14 mouse cellular contexts compared by ENCODE assay signal in genomic region chr9:70069961-70070435, GRCm38 (mm10). TPM values are rescaled to one million over a fixed set of nuclear protein-coding genes. Genes with fewer than 3 reads are reported as not detected.
DNase-seq lines count a peak whose midpoint lies in the region; ATAC-seq and TF ChIP-seq lines count a peak whose summit lies in the region.
"Had no signal": no experiment of that assay in that cellular context is flagged by ENCODE, and none has a peak within 500 bp of the region (broad histone marks: within the 10 kb centered on the region; RNA-seq: fewer than 3 reads in every experiment).

No protein-coding gene starts in this region.

- H3K4me3 ChIP-seq in intestine, postnatal 0 days (ENCODE audit: low read depth, low read length) = no peak overlapping the region
- no peak overlapping the region for H3K4me3 ChIP-seq in gastrocnemius, adult 2 months
- H3K4me3 ChIP-seq: forebrain, embryonic 10.5 days had no signal

- TF ChIP-seq CTCF in brain, embryonic 14.5 days (IDR thresholded peaks at IDR 0.05; ENCODE audit: borderline replicate concordance, extremely low read depth, insufficient read depth, insufficient read length) = no peak
- no peak for TF ChIP-seq CTCF in intestine, postnatal 0 days (IDR thresholded peaks at IDR 0.05; ENCODE audit: low read depth)
- TF ChIP-seq CTCF in gastrocnemius, adult 2 months (IDR thresholded peaks at IDR 0.05) = no peak

- no peaks in the 10 kb centered on the region for H3K36me3 ChIP-seq in intestine, postnatal 0 days (ENCODE audit: control insufficient read depth, insufficient read depth)
- H3K36me3 ChIP-seq: forebrain, embryonic 10.5 days had no signal

- peak; percentile 75 to 89 for DNase-seq in adrenal gland, adult (ENCODE audit: inconsistent age in 2 of 2, low spot score in 1 of 2)
- DNase-seq in adrenal gland, postnatal 4 days (ENCODE audit: low spot score in 2 of 2) = no peak
- peak; percentile 15 for DNase-seq in lung, postnatal 25 days (ENCODE audit: low spot score)
- no peak for DNase-seq in lung, postnatal 10 days
- DNase-seq in brain, embryonic 14.5 days (ENCODE audit: low read depth) = peak; percentile 18
- no peak for DNase-seq in gastrocnemius, adult 2 months
- no peak for DNase-seq in cerebellum, adult 11 months
- DNase-seq: cerebellum, adult 11-12 months; kidney, postnatal 25 days had no signal

- no peak overlapping the region for H3K9ac ChIP-seq in intestine, postnatal 0 days (ENCODE audit: low read depth, low read length)
- H3K9ac ChIP-seq: liver, embryonic 14.5 days had no signal

- no peak overlapping the region for H3K4me2 ChIP-seq in intestine, postnatal 0 days (replicated peaks; ENCODE audit: low read depth)

- WGBS in intestine, postnatal 0 days = 18% methylated on average over 8 of the region's 8 CpGs

- intact Hi-C loops in gastrocnemius, adult 2 months (cut with DNase I) = no loop called here

- no peaks in the 10 kb centered on the region for H3K9me3 ChIP-seq in intestine, postnatal 0 days (ENCODE audit: control insufficient read depth)
- H3K9me3 ChIP-seq: forebrain, embryonic 10.5 days had no signal

- TF ChIP-seq POLR2A in brain, embryonic 14.5 days (IDR thresholded peaks at IDR 0.05; ENCODE audit: borderline replicate concordance, extremely low read depth, insufficient read depth, insufficient read length, poor library complexity, severe bottlenecking) = no peak

- no peak overlapping the region for H3K27ac ChIP-seq in intestine, postnatal 0 days (ENCODE audit: low read depth, low read length)
- H3K27ac ChIP-seq in gastrocnemius, adult 2 months = no peak overlapping the region
- H3K27ac ChIP-seq: forebrain, embryonic 10.5 days; liver, embryonic 14.5 days had no signal

- H3K4me1 ChIP-seq in intestine, postnatal 0 days (replicated peaks; ENCODE audit: control insufficient read depth, insufficient read depth, low read length) = no peaks in the 10 kb centered on the region
- H3K4me1 ChIP-seq: forebrain, embryonic 10.5 days had no signal

- ATAC-seq in intestine, postnatal 0 days = peak; percentile 75
- ATAC-seq: activated CD4-positive, CD25-positive, alpha-beta regulatory T cell, adult 4 months had no signal

- H3K27me3 ChIP-seq in intestine, postnatal 0 days (replicated peaks; ENCODE audit: control insufficient read depth, insufficient read depth, low read length) = peaks cover 3% of the 10 kb centered on the region; the same call in 1 of the 2 replicates

RNA-seq across cellular contexts. Expression of gene Gcnt3, which starts 32.1 kb away (rescaled TPM):
- not detected for total RNA-seq in adrenal gland, postnatal 4 days (2021)
- not detected in 2 replicates for polyA plus RNA-seq in brain, embryonic 14.5 days (2012; rRNA removed)
- 11.0 and 11.1 TPM in 2 replicates for polyA plus RNA-seq in intestine, postnatal 0 days (2015; fragmentation: Nextera tagmentation; extraction: Ambion mirVana)
- not detected for total RNA-seq in gastrocnemius, adult 2 months (2021)
- total RNA-seq: left cerebral cortex, adult 8-10 months had no signal
- polyA plus RNA-seq: activated CD4-positive, CD25-positive, alpha-beta regulatory T cell, adult 4 months; forebrain, embryonic 10.5 days; liver, embryonic 14.5 days had no signal

RNA-seq across cellular contexts. Expression of gene Gtf2a2, which starts 57.6 kb away (rescaled TPM):
- 10 to 100 TPM; 86.4 to 93.0 TPM for total RNA-seq in adrenal gland, postnatal 4 days (2021)
- polyA plus RNA-seq in brain, embryonic 14.5 days (2012; rRNA removed) = 103 and 126 TPM in 2 replicates
- polyA plus RNA-seq in intestine, postnatal 0 days (2015; fragmentation: Nextera tagmentation; extraction: Ambion mirVana) = 127 and 128 TPM in 2 replicates
- 10 to 100 TPM; 59.0 to 62.1 TPM for total RNA-seq in gastrocnemius, adult 2 months (2021)

Comparison
In these comparisons a context has a peak if more than half of its experiments do, and no peak if none do; other contexts are left out.
1. DNase-seq: peak in adrenal gland, adult (2 of 2), lung, postnatal 25 days (single experiment) and brain, embryonic 14.5 days (single experiment); none in adrenal gland, postnatal 4 days (0 of 2), lung, postnatal 10 days (single experiment), gastrocnemius, adult 2 months (single experiment) and cerebellum, adult 11 months (single experiment).